Mouse (Mus musculus) macrophage (primary cell): ENCODE measurements around the gene Zfp663. TPM values are rescaled to one million over a fixed set of nuclear protein-coding genes. Genes with fewer than 3 reads are reported as not detected.

Experiments
- H3K27ac ChIP-seq: fragments of 350-480 bp; formaldehyde crosslinking; 2 replicates; pipeline ENCODE4 v1.9.0; 2021
- H3K36me3 ChIP-seq: fragments of 350-480 bp; formaldehyde crosslinking; 2 replicates; pipeline ENCODE4 v1.9.0; 2021; ENCODE audit errors: inconsistent target
- H3K4me3 ChIP-seq: fragments of 350-480 bp; formaldehyde crosslinking; 2 replicates; pipeline ENCODE4 v1.9.0; 2021; ENCODE audit errors: inconsistent target
- H3K79me2 ChIP-seq: fragments of 350-480 bp; formaldehyde crosslinking; 2 replicates; pipeline ENCODE4 v1.9.0; 2021; ENCODE audit errors: inconsistent target
- WGBS: methylation state at CpG from one replicate; pipeline ENCODE4 v1.1.7; 2026; ENCODE audit warnings: inconsistent platforms; ENCODE audit not compliant: missing documents; 5-methylcytosine and 5-hydroxymethylcytosine counted together
- polyA plus RNA-seq: library from polyadenylated mRNA; stranded (reverse); fragments of 250-400 nt; gene quantifications from 3 replicates; pipeline ENCODE4 v1.2.4, GENCODE M21; 2018; ENCODE audit warnings: inconsistent platforms

Gene Zfp663
- polyA plus RNA-seq, 1 experiment from 2014 or later = not detected

DNA sequence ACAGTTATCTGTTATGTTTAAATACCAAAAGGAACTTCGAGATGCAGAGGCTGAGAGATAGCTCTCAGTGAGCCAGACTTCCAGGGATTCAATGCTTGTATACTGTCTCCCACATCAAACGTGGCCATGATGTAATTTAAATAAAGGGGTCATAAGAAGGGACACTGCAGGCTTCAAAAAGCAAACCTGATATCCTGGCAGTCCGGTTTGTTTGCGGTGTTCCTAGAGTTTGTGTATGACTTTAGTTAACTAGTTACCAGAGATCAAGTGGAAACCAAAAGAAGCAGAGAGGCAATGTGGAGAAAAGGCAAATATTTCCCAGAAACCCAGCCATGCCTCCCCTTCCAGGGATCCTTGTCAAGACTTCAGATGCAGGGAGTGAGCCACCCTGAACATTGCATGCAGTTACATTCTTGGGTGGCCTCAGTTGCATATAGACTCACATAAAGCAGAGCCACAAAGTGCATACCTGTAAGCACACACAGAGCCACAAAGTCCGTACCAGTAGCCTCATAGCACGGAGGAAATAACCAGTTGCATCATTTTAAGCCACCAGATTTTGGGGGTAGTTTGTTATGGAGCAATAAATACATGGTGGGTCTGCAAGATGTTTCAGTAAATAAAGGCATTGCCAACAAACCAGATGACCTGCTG lies 20.9 kb upstream of the Zfp663 start:
- H3K79me2 ChIP-seq = no peaks in the 10 kb centered on the region
- 83% methylated on average over 6 of the region's 6 CpGs for WGBS
- no peak overlapping the region for H3K4me3 ChIP-seq
- H3K36me3 ChIP-seq = no peaks in the 10 kb centered on the region
- no peak overlapping the region for H3K27ac ChIP-seq

DNA sequence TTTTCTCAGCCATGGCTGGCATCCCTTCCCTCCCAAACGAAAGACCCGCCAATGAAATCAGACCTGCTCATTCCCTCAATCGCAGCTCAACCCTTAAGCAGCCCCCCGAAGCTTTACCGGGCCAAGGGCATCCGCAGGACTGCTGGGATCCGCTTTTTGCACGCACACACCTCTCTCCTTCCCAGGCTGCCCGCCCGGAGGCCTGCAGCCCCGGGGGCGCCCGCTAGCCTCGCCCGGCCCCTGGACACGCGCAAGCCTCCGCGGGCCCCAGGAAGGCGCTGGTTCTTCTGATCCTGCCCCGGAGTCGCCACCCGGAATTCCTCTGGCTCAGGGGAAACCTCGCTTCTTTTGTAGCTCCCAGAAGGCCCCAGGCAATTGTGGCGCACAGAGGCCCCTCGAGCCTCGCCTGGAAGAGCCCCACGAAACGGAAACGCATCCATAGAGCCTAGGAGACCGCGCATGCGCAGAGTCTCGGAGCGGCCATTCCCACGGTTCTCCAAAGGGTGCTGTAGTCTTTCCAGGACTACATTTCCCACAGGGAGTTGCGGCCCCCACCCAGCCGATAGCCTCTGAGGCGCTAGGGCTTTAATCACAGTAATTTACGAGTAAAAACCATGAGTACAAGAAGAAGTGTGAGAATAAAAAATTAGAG lies 19.4 kb upstream of the Zfp663 start, which contains the start of gene Zfp334:
Gene Zfp334, minus strand, starts transcription at position 416 of the 652 bp plus-strand sequence.
- WGBS = 4% methylated on average over 40 of the region's 40 CpGs
- Histone ChIP-seq H3K36me3 (no peaks in the 10 kb centered on the region), H3K27ac (no peak within 1 kb of the TSS), H3K4me3 (no peak within 1 kb of the TSS; the same call in 1 of the 2 replicates), H3K79me2 (no peaks in the 10 kb centered on the region)

DNA sequence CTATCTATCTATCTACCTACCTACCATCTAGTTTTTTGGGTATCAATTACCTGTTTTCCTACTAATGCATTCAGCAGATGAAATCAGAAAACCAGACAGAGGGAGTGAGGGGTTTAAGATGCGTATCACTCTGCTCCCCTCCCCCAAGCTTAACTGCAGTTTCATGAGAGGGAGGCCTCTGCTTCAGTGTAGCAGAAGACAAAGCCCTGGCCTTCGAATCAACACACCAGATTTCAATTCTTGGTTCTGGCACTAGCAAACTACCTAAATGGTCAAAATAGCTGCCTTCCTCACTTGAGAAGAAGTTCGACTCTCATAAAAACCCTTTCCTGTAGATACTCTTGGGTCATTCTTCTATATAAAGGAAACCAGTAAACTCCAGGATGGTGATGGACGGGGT lies 18.8 kb upstream of the Zfp663 start:
- WGBS = 67% methylated on average over 4 of the region's 4 CpGs

DNA sequence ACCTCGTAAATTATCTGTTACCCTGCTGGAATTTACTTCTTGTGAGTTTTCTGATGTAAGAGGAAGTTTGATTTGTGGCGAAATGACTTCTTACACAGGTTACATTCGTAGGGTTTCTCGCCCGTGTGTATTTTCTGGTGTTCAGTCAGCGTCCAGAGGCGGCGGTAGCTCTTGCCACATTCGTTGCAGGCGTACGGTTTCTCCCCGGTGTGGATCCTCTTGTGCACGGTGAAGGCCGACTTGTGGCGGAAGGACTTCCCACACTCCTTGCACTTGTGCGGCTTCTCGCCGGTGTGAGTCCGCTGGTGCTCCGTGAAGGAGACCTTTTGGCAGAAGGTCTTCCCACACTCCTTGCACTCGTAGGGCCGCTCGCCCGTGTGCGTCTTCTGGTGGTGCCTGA lies 11.5 kb upstream of the Zfp663 start:
- 93% methylated on average over 22 of the region's 25 CpGs for WGBS
- Histone ChIP-seq H3K4me3 (no peak overlapping the region), H3K36me3 (no peaks in the 10 kb centered on the region), H3K79me2 (no peaks in the 10 kb centered on the region), H3K27ac (no peak overlapping the region)

More for the DNA sequence above, 18.8 kb upstream of the Zfp663 start:
- Histone ChIP-seq H3K36me3 (no peaks in the 10 kb centered on the region), H3K79me2 (no peaks in the 10 kb centered on the region), H3K27ac (no peak overlapping the region), H3K4me3 (no peak overlapping the region)

DNA sequence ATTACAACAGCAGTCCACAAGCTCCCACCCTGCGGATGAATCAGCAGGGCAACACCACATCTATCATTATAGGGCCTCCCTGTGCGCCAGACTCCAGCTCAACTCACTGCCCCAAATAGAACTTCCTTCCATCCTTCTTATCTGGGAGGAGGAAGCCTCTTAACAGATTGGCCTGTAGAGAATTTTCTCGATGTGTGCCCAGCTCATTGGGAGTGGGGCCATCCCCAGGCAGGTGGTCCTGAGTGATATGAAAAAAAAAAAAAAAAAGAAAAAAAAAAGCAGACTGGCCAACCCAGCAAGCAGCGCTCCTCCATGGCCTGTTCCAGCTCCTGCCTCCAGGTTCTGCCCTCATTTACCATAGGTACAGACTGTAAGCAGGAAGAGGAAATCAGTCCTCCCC lies 7.5 kb upstream of the Zfp663 start:
- H3K36me3 ChIP-seq = no peaks in the 10 kb centered on the region
- no peaks in the 10 kb centered on the region for H3K79me2 ChIP-seq
- WGBS = 27% methylated on average over 4 of the region's 4 CpGs
- H3K4me3 ChIP-seq = no peak overlapping the region
- peak overlapping the region; percentile 42 for H3K27ac ChIP-seq

DNA sequence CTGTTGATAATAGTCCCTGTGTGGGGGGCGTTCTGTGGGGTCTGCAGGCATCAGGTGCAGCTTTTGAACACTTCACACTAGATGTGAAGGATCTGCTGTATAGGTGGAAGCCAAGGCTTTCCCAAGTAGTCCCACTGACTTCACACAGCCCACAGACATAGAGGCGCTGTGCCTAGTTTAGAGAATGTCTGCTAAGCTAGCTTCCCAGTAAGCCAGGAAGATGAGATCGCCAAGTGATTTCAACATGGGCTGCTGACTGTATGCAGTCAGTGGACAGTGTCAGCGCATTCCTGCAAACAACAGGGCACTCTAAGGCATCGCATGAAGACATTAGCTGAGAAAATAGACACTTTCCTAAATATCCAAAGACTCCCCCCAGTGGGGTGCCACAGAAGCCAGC lies 6.9 kb upstream of the Zfp663 start:
- H3K36me3 ChIP-seq = no peaks in the 10 kb centered on the region
- H3K27ac ChIP-seq = peak overlapping the region; percentile 42
- no peaks in the 10 kb centered on the region for H3K79me2 ChIP-seq
- H3K4me3 ChIP-seq = no peak overlapping the region
- 86% methylated on average over 5 of the region's 5 CpGs for whole genome bisulfite sequencing

- H3K79me2 ChIP-seq = no peaks in the 10 kb centered on the region
- no peaks in the 10 kb centered on the region for H3K36me3 ChIP-seq
- H3K4me3 ChIP-seq = no peak overlapping the region
- H3K27ac ChIP-seq = no peak overlapping the region
- WGBS = 41% methylated on average over 3 of the region's 3 CpGs
These were observed 2.5 kb upstream of the Zfp663 start for GRCm38 (mm10) chr2:165371066-165371465.

GRCm38 (mm10) chr2:165370348-165370747 lies 1.8 kb upstream of the Zfp663 start:
- no peaks in the 10 kb centered on the region for H3K79me2 ChIP-seq
- no peak overlapping the region for H3K27ac ChIP-seq
- WGBS = 36% methylated on average over 3 of the region's 3 CpGs
- H3K36me3 ChIP-seq = no peaks in the 10 kb centered on the region
- H3K4me3 ChIP-seq = no peak overlapping the region

- no peak overlapping the region for H3K27ac ChIP-seq
- H3K4me3 ChIP-seq = no peak overlapping the region
- no peaks in the 10 kb centered on the region for H3K36me3 ChIP-seq
- H3K79me2 ChIP-seq = no peaks in the 10 kb centered on the region
- WGBS = 8% methylated on average over 13 of the region's 13 CpGs
These were observed 575 bp downstream of the Zfp663 start for GRCm38 (mm10) chr2:165367868-165368439.

GRCm38 (mm10) chr2:165367047-165367520 lies 1.4 kb downstream of the Zfp663 start:
- Histone ChIP-seq H3K4me3 (no peak overlapping the region), H3K27ac (no peak overlapping the region), H3K36me3 (no peaks in the 10 kb centered on the region), H3K79me2 (no peaks in the 10 kb centered on the region)
- 4% methylated on average over 5 of the region's 8 CpGs for WGBS

GRCm38 (mm10) chr2:165364334-165365091 lies 4.0 kb downstream of the Zfp663 start:
- H3K4me3 ChIP-seq = no peak overlapping the region
- 8% methylated on average over 20 of the region's 21 CpGs for WGBS
- H3K79me2 ChIP-seq = no peaks in the 10 kb centered on the region
- H3K36me3 ChIP-seq = no peaks in the 10 kb centered on the region
- no peak overlapping the region for H3K27ac ChIP-seq

DNA sequence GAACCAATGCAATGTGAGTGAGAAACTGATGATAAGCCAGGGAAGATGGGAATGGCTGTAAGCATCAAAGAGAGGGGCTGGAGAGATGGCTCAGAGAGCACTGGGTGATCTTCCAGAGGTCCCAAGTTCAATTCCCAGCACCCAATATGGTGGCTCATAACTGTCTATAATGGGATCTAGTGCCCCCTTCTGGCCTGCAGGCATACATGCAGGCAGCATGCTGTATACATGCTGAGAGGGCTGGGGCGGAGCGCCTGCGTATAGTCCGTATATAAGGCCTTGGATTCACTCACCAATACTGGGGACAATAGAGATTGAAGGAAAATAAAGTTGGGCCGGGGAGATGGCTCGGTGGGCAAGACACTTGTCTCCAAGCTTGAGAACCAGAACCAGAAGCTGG lies 5.2 kb downstream of the Zfp663 start:
- WGBS = 90% methylated on average over 6 of the region's 6 CpGs
- Histone ChIP-seq H3K36me3 (no peaks in the 10 kb centered on the region), H3K27ac (no peak overlapping the region), H3K79me2 (no peaks in the 10 kb centered on the region), H3K4me3 (no peak overlapping the region)

GRCm38 (mm10) chr2:165360861-165361260 lies 7.7 kb downstream of the Zfp663 start:
- no peak overlapping the region for H3K27ac ChIP-seq
- 0% methylated on average over 1 of the region's 1 CpGs for WGBS
- no peak overlapping the region for H3K4me3 ChIP-seq
- no peaks in the 10 kb centered on the region for H3K36me3 ChIP-seq
- H3K79me2 ChIP-seq = no peaks in the 10 kb centered on the region

- no peak overlapping the region for H3K4me3 ChIP-seq
- no peaks in the 10 kb centered on the region for H3K36me3 ChIP-seq
- H3K27ac ChIP-seq = no peak overlapping the region
- no peaks in the 10 kb centered on the region for H3K79me2 ChIP-seq
- WGBS = 89% methylated on average over 20 of the region's 20 CpGs
These were observed 16.6 kb downstream of the Zfp663 start for GRCm38 (mm10) chr2:165351828-165352513.
